Mouse (Mus musculus): ENCODE measurements at regions not wholly inside any gene's neighbourhood (a gene's known extent, or its start where the extent isn't known, plus 50 kb on each side); places are given as distances from the start of the nearest gene placed in this dataset.

GRCm38 (mm10) chr3:133877310-133877709 is 332.4 kb upstream of the Tet2 start:
- whole genome bisulfite sequencing: 51% methylated on average over 5 of the region's 5 CpGs
- H3K9ac ChIP-seq: no peak overlapping the region
- H3K27ac ChIP-seq (ENCODE audit: poor library complexity, severe bottlenecking): no peak overlapping the region
- H3K27me3 ChIP-seq (replicated peaks): no peaks in the 10 kb centered on the region
- no peak overlapping the region for H3K4me2 ChIP-seq
- no peak overlapping the region for H3K4me3 ChIP-seq
- no peaks in the 10 kb centered on the region for H3K36me3 ChIP-seq
- ATAC-seq (ENCODE audit: insufficient number of reproducible peaks, low FRiP score): no peak
- no peaks in the 10 kb centered on the region for H3K9me3 ChIP-seq (replicated peaks)
- H3K4me1 ChIP-seq (replicated peaks): peaks cover 7% of the 10 kb centered on the region; the same call in 1 of the 2 replicates

- Histone ChIP-seq H3K9ac (no peak overlapping the region), H3K36me3 (no peaks in the 10 kb centered on the region), H3K4me3 (no peak overlapping the region), H3K9me3 (replicated peaks) (no peaks in the 10 kb centered on the region), H3K27ac (ENCODE audit: poor library complexity, severe bottlenecking) (no peak overlapping the region), H3K4me1 (replicated peaks) (peaks cover 7% of the 10 kb centered on the region; the same call in 1 of the 2 replicates), H3K27me3 (replicated peaks) (no peaks in the 10 kb centered on the region), H3K4me2 (no peak overlapping the region)
- 8% methylated on average over 1 of the region's 1 CpGs for WGBS
- no peak for ATAC-seq (ENCODE audit: insufficient number of reproducible peaks, low FRiP score)
Measured at GRCm38 (mm10) chr3:133880626-133881025, 335.7 kb upstream of the Tet2 start.

- H3K27me3 ChIP-seq (replicated peaks): no peaks in the 10 kb centered on the region
- ATAC-seq (ENCODE audit: insufficient number of reproducible peaks, low FRiP score): no peak
- H3K9ac ChIP-seq: no peak overlapping the region
- H3K4me1 ChIP-seq (replicated peaks): no peaks in the 10 kb centered on the region
- H3K36me3 ChIP-seq: no peaks in the 10 kb centered on the region
- H3K4me3 ChIP-seq: no peak overlapping the region
- H3K4me2 ChIP-seq: no peak overlapping the region
- H3K9me3 ChIP-seq (replicated peaks): no peaks in the 10 kb centered on the region
- H3K27ac ChIP-seq (ENCODE audit: poor library complexity, severe bottlenecking): no peak overlapping the region
- 68% methylated on average over 3 of the region's 3 CpGs for WGBS
Measured at GRCm38 (mm10) chr3:133901931-133902330, 334.4 kb upstream of the Cxxc4 start.

GRCm38 (mm10) chr3:133922200-133922599 is 314.1 kb upstream of the Cxxc4 start:
- Histone ChIP-seq H3K9me3 (replicated peaks) (no peaks in the 10 kb centered on the region), H3K4me2 (no peak overlapping the region), H3K9ac (no peak overlapping the region), H3K27me3 (replicated peaks) (no peaks in the 10 kb centered on the region), H3K27ac (ENCODE audit: poor library complexity, severe bottlenecking) (no peak overlapping the region), H3K36me3 (no peaks in the 10 kb centered on the region), H3K4me1 (replicated peaks) (no peaks in the 10 kb centered on the region), H3K4me3 (no peak overlapping the region)
- ATAC-seq (ENCODE audit: insufficient number of reproducible peaks, low FRiP score): no peak

- no peak for ATAC-seq (ENCODE audit: insufficient number of reproducible peaks, low FRiP score)
- H3K4me1 ChIP-seq (replicated peaks): no peaks in the 10 kb centered on the region
- H3K27me3 ChIP-seq (replicated peaks): no peaks in the 10 kb centered on the region
- 75% methylated on average over 2 of the region's 2 CpGs for WGBS
- H3K4me3 ChIP-seq: no peak overlapping the region
- no peak overlapping the region for H3K27ac ChIP-seq (ENCODE audit: poor library complexity, severe bottlenecking)
- no peaks in the 10 kb centered on the region for H3K36me3 ChIP-seq
- no peak overlapping the region for H3K9ac ChIP-seq
- H3K4me2 ChIP-seq: no peak overlapping the region
- no peaks in the 10 kb centered on the region for H3K9me3 ChIP-seq (replicated peaks)
Measured at GRCm38 (mm10) chr3:133965322-133965721, 271.0 kb upstream of the Cxxc4 start.

GRCm38 (mm10) chr3:133968176-133968575 is 268.1 kb upstream of the Cxxc4 start:
- Histone ChIP-seq H3K27me3 (replicated peaks) (no peaks in the 10 kb centered on the region), H3K27ac (ENCODE audit: poor library complexity, severe bottlenecking) (no peak overlapping the region), H3K4me3 (no peak overlapping the region), H3K4me1 (replicated peaks) (no peaks in the 10 kb centered on the region), H3K36me3 (no peaks in the 10 kb centered on the region), H3K9me3 (replicated peaks) (no peaks in the 10 kb centered on the region), H3K4me2 (no peak overlapping the region), H3K9ac (no peak overlapping the region)
- no peak for ATAC-seq (ENCODE audit: insufficient number of reproducible peaks, low FRiP score)
- 78% methylated on average over 6 of the region's 6 CpGs for WGBS

- Histone ChIP-seq H3K4me1 (replicated peaks) (no peaks in the 10 kb centered on the region), H3K4me2 (no peak overlapping the region), H3K36me3 (no peaks in the 10 kb centered on the region), H3K27ac (ENCODE audit: poor library complexity, severe bottlenecking) (no peak overlapping the region), H3K9me3 (replicated peaks) (no peaks in the 10 kb centered on the region), H3K27me3 (replicated peaks) (no peaks in the 10 kb centered on the region), H3K4me3 (no peak overlapping the region), H3K9ac (no peak overlapping the region)
- no peak for ATAC-seq (ENCODE audit: insufficient number of reproducible peaks, low FRiP score)
- 89% methylated on average over 2 of the region's 2 CpGs for WGBS
Measured at GRCm38 (mm10) chr3:133972774-133973173, 263.5 kb upstream of the Cxxc4 start.

- H3K4me2 ChIP-seq: no peak overlapping the region
- no peak overlapping the region for H3K9ac ChIP-seq
- H3K27me3 ChIP-seq (replicated peaks): no peaks in the 10 kb centered on the region
- 0 out of 2 replicates have a peak, but pooled peaks cover 5% of the 10 kb centered on the region for H3K9me3 ChIP-seq (replicated peaks)
- no peak overlapping the region for H3K4me3 ChIP-seq
- no peak for ATAC-seq (ENCODE audit: insufficient number of reproducible peaks, low FRiP score)
- H3K4me1 ChIP-seq (replicated peaks): no peaks in the 10 kb centered on the region
- no peak overlapping the region for H3K27ac ChIP-seq (ENCODE audit: poor library complexity, severe bottlenecking)
- WGBS: 64% methylated on average over 2 of the region's 2 CpGs
- H3K36me3 ChIP-seq: no peaks in the 10 kb centered on the region
Measured at GRCm38 (mm10) chr3:133987681-133988080, 248.6 kb upstream of the Cxxc4 start.

GRCm38 (mm10) chr3:133993971-133994370 is 242.3 kb upstream of the Cxxc4 start:
- H3K4me3 ChIP-seq: no peak overlapping the region
- 70% methylated on average over 2 of the region's 2 CpGs for WGBS
- no peak overlapping the region for H3K27ac ChIP-seq (ENCODE audit: poor library complexity, severe bottlenecking)
- no peaks in the 10 kb centered on the region for H3K9me3 ChIP-seq (replicated peaks)
- no peaks in the 10 kb centered on the region for H3K27me3 ChIP-seq (replicated peaks)
- no peak overlapping the region for H3K9ac ChIP-seq
- H3K36me3 ChIP-seq: no peaks in the 10 kb centered on the region
- no peak overlapping the region for H3K4me2 ChIP-seq
- ATAC-seq (ENCODE audit: insufficient number of reproducible peaks, low FRiP score): no peak
- no peaks in the 10 kb centered on the region for H3K4me1 ChIP-seq (replicated peaks)

GRCm38 (mm10) chr3:133999965-134000364 is 236.3 kb upstream of the Cxxc4 start:
- no peak overlapping the region for H3K27ac ChIP-seq (ENCODE audit: poor library complexity, severe bottlenecking)
- no peaks in the 10 kb centered on the region for H3K36me3 ChIP-seq
- H3K4me3 ChIP-seq: no peak overlapping the region
- H3K27me3 ChIP-seq (replicated peaks): no peaks in the 10 kb centered on the region
- ATAC-seq (ENCODE audit: insufficient number of reproducible peaks, low FRiP score): no peak
- no peak overlapping the region for H3K4me2 ChIP-seq
- H3K4me1 ChIP-seq (replicated peaks): no peaks in the 10 kb centered on the region
- no peaks in the 10 kb centered on the region for H3K9me3 ChIP-seq (replicated peaks)
- H3K9ac ChIP-seq: no peak overlapping the region
- WGBS: 77% methylated on average over 8 of the region's 8 CpGs

- H3K27me3 ChIP-seq (replicated peaks): no peaks in the 10 kb centered on the region
Measured at GRCm38 (mm10) chr3:134000595-134000994, 235.7 kb upstream of the Cxxc4 start.

GRCm38 (mm10) chr3:134014805-134015204 is 221.5 kb upstream of the Cxxc4 start:
- no peak for ATAC-seq (ENCODE audit: insufficient number of reproducible peaks, low FRiP score)
- no peaks in the 10 kb centered on the region for H3K27me3 ChIP-seq (replicated peaks)
- no peak overlapping the region for H3K27ac ChIP-seq (ENCODE audit: poor library complexity, severe bottlenecking)
- 50% methylated on average over 2 of the region's 2 CpGs for WGBS
- no peak overlapping the region for H3K4me2 ChIP-seq
- H3K9ac ChIP-seq: no peak overlapping the region
- H3K36me3 ChIP-seq: no peaks in the 10 kb centered on the region
- H3K4me1 ChIP-seq (replicated peaks): peaks cover 3% of the 10 kb centered on the region; the same call in 1 of the 2 replicates
- H3K4me3 ChIP-seq: no peak overlapping the region
- H3K9me3 ChIP-seq (replicated peaks): no peaks in the 10 kb centered on the region

More at GRCm38 (mm10) chr3:134000595-134000994, 235.7 kb upstream of the Cxxc4 start:
- H3K4me3 ChIP-seq: no peak overlapping the region
- H3K9me3 ChIP-seq (replicated peaks): no peaks in the 10 kb centered on the region
- H3K9ac ChIP-seq: no peak overlapping the region
- WGBS: 76% methylated on average over 1 of the region's 1 CpGs
- no peaks in the 10 kb centered on the region for H3K4me1 ChIP-seq (replicated peaks)
- no peak overlapping the region for H3K4me2 ChIP-seq
- ATAC-seq (ENCODE audit: insufficient number of reproducible peaks, low FRiP score): no peak
- no peak overlapping the region for H3K27ac ChIP-seq (ENCODE audit: poor library complexity, severe bottlenecking)
- H3K36me3 ChIP-seq: no peaks in the 10 kb centered on the region

All from heart, embryonic 12.5 days (tissue).